Mouse (Mus musculus) heart, postnatal 0 days (tissue): ENCODE measurements around the gene Inpp5e. TPM values are rescaled to one million over a fixed set of nuclear protein-coding genes. Genes with fewer than 3 reads are reported as not detected.

Source experiments
- ATAC-seq: fragments of 200-750 bp; cut with Nextera tagmentation; 2 replicates; pipeline ENCODE4 v1.8.0; 2017; ENCODE audit warnings: low read depth, moderate number of reproducible peaks, moderate library complexity; ENCODE audit not compliant: insufficient read depth
- DNase-seq: peaks from one replicate; pipeline ENCODE4 v3.0.0-alpha.2; 2016; ENCODE audit warnings: low spot score
- H3K27ac ChIP-seq: fragments of 300-500 bp; sonication (generic); 2 replicates; pipeline ENCODE4 v1.5.1; 2014; ENCODE audit warnings: low read depth, mild to moderate bottlenecking
- H3K27me3 ChIP-seq: fragments of 300-500 bp; sonication (generic); 2 replicates; pipeline ENCODE4 v1.6.1; 2014; ENCODE audit warnings: low read length, mixed read lengths; ENCODE audit not compliant: control insufficient read depth, insufficient read depth
- H3K36me3 ChIP-seq: fragments of 300-500 bp; sonication (generic); replicated peaks from 2 replicates; pipeline ENCODE4 v1.6.1; 2014; ENCODE audit warnings: low read length, mixed read lengths; ENCODE audit not compliant: control insufficient read depth, insufficient read depth
- H3K4me1 ChIP-seq: fragments of 300-500 bp; sonication (generic); 2 replicates; pipeline ENCODE4 v1.6.1; 2014; ENCODE audit warnings: antibody characterized with exemption; ENCODE audit not compliant: control insufficient read depth, insufficient read depth
- H3K4me2 ChIP-seq: fragments of 300-500 bp; sonication (generic); 2 replicates; pipeline ENCODE4 v1.6.1; 2014; ENCODE audit warnings: low read depth, mild to moderate bottlenecking, low read length, moderate library complexity
- H3K4me3 ChIP-seq: fragments of 300-500 bp; sonication (generic); 2 replicates; pipeline ENCODE4 v1.5.1; 2014; ENCODE audit warnings: low read depth, low read length
- H3K9ac ChIP-seq: fragments of 300-500 bp; sonication (generic); replicated peaks from 2 replicates; pipeline ENCODE4 v1.6.1; 2014; ENCODE audit warnings: low read depth, low read length, mixed read lengths
- H3K9me3 ChIP-seq: fragments of 300-500 bp; sonication (generic); replicated peaks from 2 replicates; pipeline ENCODE4 v1.6.1; 2016; ENCODE audit warnings: low read length; ENCODE audit not compliant: control insufficient read depth
- CTCF ChIP-seq: IDR thresholded peaks from 2 replicates; pipeline ENCODE4 v1.5.1; 2016; ENCODE audit warnings: antibody characterized with exemption, control low read depth, low read depth
- EP300 ChIP-seq: IDR thresholded peaks from 2 replicates; pipeline ENCODE4 v1.6.1; 2016; ENCODE audit warnings: antibody characterized with exemption, low read depth
- WGBS: fragments of 180-500 bp; shearing (Covaris S2); extraction: QIAGEN DNeasy Blood & Tissue Kit; methylation state at CpG from one replicate; pipeline ENCODE4 v1.1.7; 2014; 5-methylcytosine and 5-hydroxymethylcytosine counted together
- polyA plus RNA-seq: library from polyadenylated mRNA; unstranded; fragments of >200 nt; fragmentation: Nextera tagmentation; extraction: Ambion mirVana; gene quantifications from 2 replicates; pipeline ENCODE4 v1.2.1, GENCODE M21; 2015
- total RNA-seq: library from RNA; depleted of rRNA; stranded (reverse); fragments of >200 nt; gene quantifications from 2 replicates; pipeline ENCODE4 v1.2.3, GENCODE M21; 2014; ENCODE audit warnings: low replicate concordance

Gene Inpp5e
- total and polyA plus RNA-seq, 2 experiments from 2014 or later = 10.2 to 16.7 TPM

DNA sequence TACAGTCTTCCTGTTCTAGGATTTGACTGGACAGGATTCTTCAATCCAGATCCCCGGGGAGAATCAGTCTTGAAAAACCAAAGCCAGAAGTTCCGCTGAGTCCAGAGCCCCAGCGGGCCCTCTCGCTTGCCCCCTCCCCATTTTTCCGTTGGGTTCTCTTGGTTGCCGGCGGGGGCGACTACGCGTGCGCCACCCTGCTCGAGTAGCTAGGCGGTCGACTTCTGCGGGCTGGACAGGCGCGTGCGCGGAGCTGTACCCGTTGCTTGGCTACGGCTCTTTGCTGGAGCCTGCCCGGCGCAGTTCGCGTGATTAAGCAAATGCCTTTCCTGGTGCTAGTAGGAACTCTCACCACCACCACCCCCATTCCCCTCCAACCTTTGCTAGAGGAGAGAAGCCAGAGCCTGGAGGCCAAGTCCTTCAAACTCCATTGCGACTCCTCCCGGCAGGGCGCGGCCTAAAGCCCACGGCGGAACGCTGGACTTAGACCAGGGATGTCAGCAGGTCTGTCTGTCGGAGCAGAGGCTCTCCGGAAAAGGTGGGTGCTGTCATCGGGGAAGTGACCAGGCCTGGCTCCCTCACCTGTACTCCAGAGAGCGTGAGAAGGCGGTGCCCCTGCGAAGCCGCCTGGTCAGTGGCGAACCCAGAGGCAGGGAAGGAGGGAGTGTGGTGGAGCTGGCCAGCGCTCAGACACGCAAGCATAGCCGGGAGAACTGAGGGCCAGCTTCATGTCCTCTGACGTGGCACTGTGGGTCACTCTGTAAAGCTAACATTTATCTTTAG lies 36.9 kb upstream of the Inpp5e start:
- Histone ChIP-seq H3K4me1 (peaks cover 27% of the 10 kb centered on the region), H3K9me3 (no peaks in the 10 kb centered on the region), H3K9ac (peak overlapping the region; percentile 68), H3K4me2 (peak overlapping the region; percentile 88), H3K36me3 (peaks cover 14% of the 10 kb centered on the region), H3K4me3 (peak overlapping the region; percentile 82), H3K27ac (peak overlapping the region; percentile 97), H3K27me3 (no peaks in the 10 kb centered on the region)
- DNase-seq = peak; percentile 96
- ATAC-seq = peak; percentile 86
- TF ChIP-seq CTCF (peak; percentile 29; the same call in 1 of the 2 replicates), EP300 (peak; percentile 40; the same call in 1 of the 2 replicates)
- WGBS = under 1% methylated on average over 44 of the region's 44 CpGs

GRCm38 (mm10) chr2:26444946-26445665 lies 36.1 kb upstream of the Inpp5e start, which contains the start of gene Sec16a:
TSS of gene Sec16a (minus strand) at chr2:26445216.
- H3K4me3 ChIP-seq = peak within 1 kb of the TSS; percentile 82
- DNase-seq (peak; percentile 100), ATAC-seq (peak; percentile 92)
- H3K4me2 ChIP-seq = peak within 1 kb of the TSS; percentile 88
- peaks cover 21% of the 10 kb centered on the region for H3K36me3 ChIP-seq
- WGBS = under 1% methylated on average over 61 of the region's 61 CpGs
- no peaks in the 10 kb centered on the region for H3K9me3 ChIP-seq
- no peaks in the 10 kb centered on the region for H3K27me3 ChIP-seq
- TF ChIP-seq EP300 = 0 out of 2 replicates have a peak, but pooled peaks have one; percentile 14
- TF ChIP-seq CTCF = no peak
- H3K27ac ChIP-seq = peak within 1 kb of the TSS; percentile 97
- peaks cover 27% of the 10 kb centered on the region for H3K4me1 ChIP-seq
- H3K9ac ChIP-seq = peak within 1 kb of the TSS; percentile 89

DNA sequence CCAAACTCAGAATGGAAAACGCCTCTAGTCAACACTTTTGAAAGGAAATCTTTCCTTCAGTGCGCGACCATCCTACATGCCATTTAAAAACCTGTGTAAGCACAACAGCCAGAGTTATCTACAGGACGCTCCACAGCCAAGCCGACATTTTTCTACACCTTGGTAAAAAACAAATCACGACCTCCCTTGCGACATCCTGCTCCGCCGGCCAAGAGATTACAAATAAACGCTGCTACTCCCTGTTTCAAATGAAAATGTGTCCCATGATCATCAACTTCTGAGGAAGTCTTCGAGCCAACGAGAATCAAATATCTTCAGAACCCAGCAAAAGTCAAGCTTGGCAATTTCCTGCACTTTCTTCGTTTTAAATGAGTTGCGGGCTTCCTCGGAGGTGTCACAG lies 35.4 kb upstream of the Inpp5e start:
- ATAC-seq (no peak), DNase-seq (no peak)
- under 1% methylated on average over 15 of the region's 15 CpGs for WGBS
- H3K9ac ChIP-seq = peak overlapping the region; percentile 89
- H3K4me2 ChIP-seq = peak overlapping the region; percentile 76
- no peaks in the 10 kb centered on the region for H3K27me3 ChIP-seq
- peak overlapping the region; percentile 91 for H3K27ac ChIP-seq
- H3K9me3 ChIP-seq = no peaks in the 10 kb centered on the region
- peaks cover 28% of the 10 kb centered on the region for H3K36me3 ChIP-seq
- peaks cover 27% of the 10 kb centered on the region for H3K4me1 ChIP-seq
- no peak for TF ChIP-seq EP300
- TF ChIP-seq CTCF = no peak
- peak overlapping the region; percentile 82 for H3K4me3 ChIP-seq

- WGBS = 3% methylated on average over 3 of the region's 3 CpGs
- peaks cover 27% of the 10 kb centered on the region for H3K4me1 ChIP-seq
- DNase-seq (no peak), ATAC-seq (no peak)
- H3K9me3 ChIP-seq = no peaks in the 10 kb centered on the region
- peak overlapping the region; percentile 82 for H3K4me3 ChIP-seq
- H3K9ac ChIP-seq = peak overlapping the region; percentile 89
- no peaks in the 10 kb centered on the region for H3K27me3 ChIP-seq
- peak overlapping the region; percentile 76 for H3K4me2 ChIP-seq
- peak overlapping the region; percentile 91; the same call in 1 of the 2 replicates for H3K27ac ChIP-seq
- no peak for TF ChIP-seq EP300
- no peak for TF ChIP-seq CTCF
- H3K36me3 ChIP-seq = peaks cover 33% of the 10 kb centered on the region
Observed at GRCm38 (mm10) chr2:26443876-26444275, 34.9 kb upstream of the Inpp5e start.

GRCm38 (mm10) chr2:26442843-26443242 lies 33.8 kb upstream of the Inpp5e start:
- no peak for DNase-seq
- Histone ChIP-seq H3K9me3 (no peaks in the 10 kb centered on the region), H3K9ac (no peak overlapping the region), H3K4me3 (no peak overlapping the region), H3K4me2 (no peak overlapping the region), H3K4me1 (peaks cover 27% of the 10 kb centered on the region), H3K36me3 (peaks cover 44% of the 10 kb centered on the region), H3K27ac (no peak overlapping the region), H3K27me3 (no peaks in the 10 kb centered on the region)
- WGBS = 100% methylated on average over 1 of the region's 1 CpGs
- ATAC-seq = no peak
- no peak for TF ChIP-seq CTCF
